Mouse (Mus musculus) CH12.LX (cell line): ENCODE measurements around the gene Aco2. TPM values are rescaled to one million over a fixed set of nuclear protein-coding genes. Genes with fewer than 3 reads are reported as not detected.

Source experiments
- DNase-seq: peaks from one replicate; pipeline ENCODE4 v3.0.0-alpha.2; 2013; ENCODE audit errors: extremely low read depth
- H3K27ac ChIP-seq: 2 replicates; pipeline ENCODE4 v1.5.1; 2012; ENCODE audit warnings: low read depth, mild to moderate bottlenecking, control low read depth, moderate library complexity; ENCODE audit not compliant: insufficient read depth
- H3K27me3 ChIP-seq: replicated peaks from 2 replicates; pipeline ENCODE3; 2012; ENCODE audit warnings: inconsistent platforms
- H3K36me3 ChIP-seq, 2 experiments: replicated peaks in 1 of 2; 2 replicates each; pipeline versions ENCODE3 to v1.6.1; 2012; ENCODE audit warnings: inconsistent platforms in 1 of 2, low read length in 1 of 2, mild to moderate bottlenecking in 1 of 2, mixed read lengths in 1 of 2, moderate library complexity in 1 of 2; ENCODE audit not compliant: control insufficient read depth in 1 of 2, insufficient read depth in 1 of 2
- H3K4me1 ChIP-seq, 2 experiments: 2 replicates each; pipeline ENCODE4 v1.6.1; 2012; ENCODE audit warnings: inconsistent platforms in 1 of 2, moderate library complexity in 1 of 2; ENCODE audit not compliant: insufficient read depth in 2 of 2, control insufficient read depth in 1 of 2
- H3K4me2 ChIP-seq: 2 replicates; pipeline ENCODE4 v1.6.1; 2012; ENCODE audit warnings: low read depth, mild to moderate bottlenecking, control low read depth; ENCODE audit not compliant: poor library complexity, insufficient read depth, severe bottlenecking
- H3K4me3 ChIP-seq, 3 experiments: fragments of 150-350 bp in 1 of 3; sonication (generic) in 1 of 3; replicated peaks in 1 of 3; 2 replicates each; pipeline versions ENCODE3 to v1.5.1; 2011 to 2012; ENCODE audit warnings: low read depth in 2 of 3, low read length in 2 of 3, mild to moderate bottlenecking in 2 of 3, moderate library complexity in 2 of 3, control low read depth in 1 of 3, improper control_type of control experiment in 1 of 3, inconsistent platforms in 1 of 3, mixed read lengths in 1 of 3; ENCODE audit not compliant: poor library complexity in 1 of 3
- H3K79me2 ChIP-seq: replicated peaks from 2 replicates; pipeline ENCODE4 v1.6.1; 2012; ENCODE audit warnings: mild to moderate bottlenecking, moderate library complexity; ENCODE audit not compliant: control insufficient read depth, poor library complexity, insufficient read depth, severe bottlenecking; ENCODE audit errors: extremely low read depth
- H3K9ac ChIP-seq: 2 replicates; pipeline ENCODE4 v1.6.1; 2012; ENCODE audit warnings: low read depth, mild to moderate bottlenecking, control low read depth, moderate library complexity; ENCODE audit not compliant: insufficient read depth
- H3K9me3 ChIP-seq: replicated peaks from 2 replicates; pipeline ENCODE3; 2012; ENCODE audit warnings: low read length, inconsistent platforms, mixed read lengths
- BHLHE40 ChIP-seq: IDR thresholded peaks from 2 replicates; pipeline ENCODE4 v1.6.1; 2011; ENCODE audit warnings: mild to moderate bottlenecking, low read depth, low read length, improper control_type of control experiment
- CHD2 ChIP-seq: IDR thresholded peaks from 2 replicates; pipeline ENCODE4 v1.6.1; 2011; ENCODE audit warnings: low read length, improper control_type of control experiment
- CTCF ChIP-seq, 2 experiments: IDR thresholded peaks in 1 of 2; conservative IDR thresholded peaks in 1 of 2; 2 replicates each; pipeline ENCODE4 v1.5.1; 2011 to 2012; ENCODE audit warnings: low read depth in 2 of 2, low read length in 2 of 2, improper control_type of control experiment in 1 of 2, inconsistent platforms in 1 of 2, mild to moderate bottlenecking in 1 of 2, moderate library complexity in 1 of 2
- E2F4 ChIP-seq: IDR thresholded peaks from 2 replicates; pipeline ENCODE4 v1.6.1; 2011; ENCODE audit warnings: low read depth, low read length, improper control_type of control experiment; ENCODE audit not compliant: insufficient replicate concordance
- ELF1 ChIP-seq: IDR thresholded peaks from 2 replicates; pipeline ENCODE4 v1.6.1; 2014; ENCODE audit warnings: low read depth, mild to moderate bottlenecking, inconsistent platforms, low read length, improper control_type of control experiment
- EP300 ChIP-seq: IDR thresholded peaks from 2 replicates; pipeline ENCODE4 v1.6.1; 2011; ENCODE audit warnings: low read length, improper control_type of control experiment
- ETS1 ChIP-seq: conservative IDR thresholded peaks from 2 replicates; pipeline ENCODE4 v1.6.1; 2012; ENCODE audit warnings: low read depth, mild to moderate bottlenecking, inconsistent platforms, low read length, improper control_type of control experiment, moderate library complexity
- GABPA ChIP-seq: IDR thresholded peaks from 2 replicates; pipeline ENCODE4 v1.6.1; 2012; ENCODE audit warnings: low read depth, low read length, improper control_type of control experiment, inconsistent platforms; ENCODE audit not compliant: insufficient replicate concordance
- IRF4 ChIP-seq: IDR thresholded peaks from 2 replicates; pipeline ENCODE4 v1.6.1; 2014; ENCODE audit warnings: low read depth, mild to moderate bottlenecking, inconsistent platforms, low read length, improper control_type of control experiment
- KAT2A ChIP-seq: IDR thresholded peaks from 2 replicates; pipeline ENCODE4 v1.6.1; 2012; ENCODE audit warnings: low read length, improper control_type of control experiment, inconsistent platforms; ENCODE audit not compliant: insufficient replicate concordance
- MAFK ChIP-seq: IDR thresholded peaks from 2 replicates; pipeline ENCODE4 v1.6.1; 2011; ENCODE audit warnings: low read length, improper control_type of control experiment; ENCODE audit not compliant: insufficient replicate concordance
- MAZ ChIP-seq: IDR thresholded peaks from 2 replicates; pipeline ENCODE4 v1.6.1; 2012; ENCODE audit warnings: low read depth, mild to moderate bottlenecking, inconsistent platforms, low read length, improper control_type of control experiment, moderate library complexity
- MEF2A ChIP-seq: IDR thresholded peaks from 2 replicates; pipeline ENCODE4 v1.6.1; 2014; ENCODE audit warnings: low read depth, mild to moderate bottlenecking, inconsistent platforms, low read length, improper control_type of control experiment, borderline replicate concordance
- MXI1 ChIP-seq: IDR thresholded peaks from 2 replicates; pipeline ENCODE4 v1.6.1; 2011; ENCODE audit warnings: mild to moderate bottlenecking, low read depth, low read length, improper control_type of control experiment
- MYC ChIP-seq: IDR thresholded peaks from 2 replicates; pipeline ENCODE4 v1.6.1; 2011; ENCODE audit warnings: low read depth, mild to moderate bottlenecking, improper control_type of control experiment, low read length
- PAX5 ChIP-seq: IDR thresholded peaks from 2 replicates; pipeline ENCODE4 v1.6.1; 2012; ENCODE audit warnings: low read length, inconsistent platforms, mixed read lengths
- POLR2A ChIP-seq: IDR thresholded peaks from 2 replicates; pipeline ENCODE4 v1.6.1; 2011; ENCODE audit warnings: low read depth, mild to moderate bottlenecking, improper control_type of control experiment, low read length
- RAD21 ChIP-seq: IDR thresholded peaks from 2 replicates; pipeline ENCODE4 v1.6.1; 2011; ENCODE audit warnings: low read depth, mild to moderate bottlenecking, low read length, improper control_type of control experiment, moderate library complexity
- RCOR1 ChIP-seq: conservative IDR thresholded peaks from 2 replicates; pipeline ENCODE4 v1.6.1; 2012; ENCODE audit warnings: low read depth, mild to moderate bottlenecking, inconsistent platforms, low read length, improper control_type of control experiment
- SIN3A ChIP-seq: IDR thresholded peaks from 2 replicates; pipeline ENCODE4 v1.6.1; 2012; ENCODE audit warnings: low read length, improper control_type of control experiment, inconsistent platforms
- SMC3 ChIP-seq: IDR thresholded peaks from 2 replicates; pipeline ENCODE4 v1.6.1; 2011; ENCODE audit warnings: low read depth, low read length, improper control_type of control experiment
- TBP ChIP-seq: conservative IDR thresholded peaks from 2 replicates; pipeline ENCODE4 v1.6.1; 2011; ENCODE audit warnings: low read depth, low read length, improper control_type of control experiment
- UBTF ChIP-seq: IDR thresholded peaks from 2 replicates; pipeline ENCODE4 v1.6.1; 2012; ENCODE audit warnings: low read depth, mild to moderate bottlenecking, inconsistent platforms, low read length, improper control_type of control experiment, moderate library complexity
- USF1 ChIP-seq: IDR thresholded peaks from 2 replicates; pipeline ENCODE4 v1.6.1; 2014; ENCODE audit warnings: low read depth, mild to moderate bottlenecking, inconsistent platforms, low read length, improper control_type of control experiment
- USF2 ChIP-seq: conservative IDR thresholded peaks from 2 replicates; pipeline ENCODE4 v1.6.1; 2011; ENCODE audit warnings: low read depth, low read length, improper control_type of control experiment
- ZKSCAN1 ChIP-seq: IDR thresholded peaks from 2 replicates; pipeline ENCODE4 v1.6.1; 2012; ENCODE audit warnings: low read depth, inconsistent platforms, low read length, improper control_type of control experiment, borderline replicate concordance
- ZNF384 ChIP-seq: IDR thresholded peaks from 2 replicates; pipeline ENCODE4 v1.6.1; 2012; ENCODE audit warnings: low read depth, low read length, improper control_type of control experiment, inconsistent platforms
- dilution Hi-C: fragments of 300-500 bp; cut with MboI; formaldehyde crosslinking; loops from 2 replicates; pipeline ENCODE4 v1.14.3; 2020; ENCODE audit warnings: low sequenced_read_pairs; ENCODE audit not compliant: extremely low pct_unique_long_range_greater_than_20kb, extremely low pct_ligation_motif_present
- in situ Hi-C: fragments of 300-500 bp; cut with MboI; formaldehyde crosslinking; loops from 3 replicates; pipeline ENCODE4 v1.14.3; 2019; ENCODE audit warnings: low sequenced_read_pairs, low pct_ligation_motif_present, low pct_unique_long_range_greater_than_20kb, mixed read lengths
- polyA plus RNA-seq: library from polyadenylated mRNA; unstranded; fragments of >175 nt; gene quantifications from 2 replicates; pipeline ENCODE4 v1.2.1, GENCODE M21; 2012; ENCODE audit warnings: low read depth; ENCODE audit not compliant: insufficient read length
- total RNA-seq, 2 experiments: library from RNA; depleted of rRNA; stranded (reverse); fragments of 300-350 nt in 1 of 2; fragments of >200 nt in 1 of 2; gene quantifications; 2 replicates each; pipeline ENCODE4 v1.2.3; 2012 to 2014

Gene Aco2
- total and polyA plus RNA-seq, 3 experiments = 150 to 205 (median 190) TPM

- peak within 1 kb of the TSS; percentile 86 for H3K27ac ChIP-seq
- peak within 1 kb of the TSS; percentile 74 to 89 (median 89) for H3K4me3 ChIP-seq
- DNase-seq = peak; percentile 53
- H3K4me2 ChIP-seq = peak within 1 kb of the TSS; percentile 58
- peaks cover 0 to 17% of the 10 kb centered on the region in 2 experiments for H3K36me3 ChIP-seq
- H3K9ac ChIP-seq = peak within 1 kb of the TSS; percentile 85
- H3K27me3 ChIP-seq = no peaks in the 10 kb centered on the region
- peaks cover 37% of the 10 kb centered on the region for H3K79me2 ChIP-seq
- dilution Hi-C loops = no loop called here
- H3K9me3 ChIP-seq = no peaks in the 10 kb centered on the region
- H3K4me1 ChIP-seq = peaks cover 3 to 22% of the 10 kb centered on the region in 2 experiments; a peak in 2 of 4 replicates
- in situ Hi-C loops = no loop called here
- 0 out of 2 replicates have a peak, but pooled peaks have one; percentile 2 for TF ChIP-seq RCOR1
- TF ChIP-seq ZNF384 = peak; percentile 70
- no peak for TF ChIP-seq BHLHE40
These were observed 13.4 kb upstream of the Aco2 start, which contains the start of gene Tob2 for GRCm38 (mm10) chr15:81858517-81859329. TSS of gene Tob2 (minus strand) at chr15:81858796.

- Histone ChIP-seq H3K79me2 (peaks cover 30% of the 10 kb centered on the region), H3K4me2 (peak overlapping the region; percentile 48), H3K9me3 (no peaks in the 10 kb centered on the region), H3K4me1 (peaks cover 3 to 22% of the 10 kb centered on the region in 2 experiments; a peak in 2 of 4 replicates), H3K27me3 (no peaks in the 10 kb centered on the region), H3K4me3 (peak overlapping the region; percentile 74 to 89 (median 89)), H3K36me3 (peaks cover 4 to 19% of the 10 kb centered on the region in 2 experiments), H3K9ac (peak overlapping the region; percentile 75), H3K27ac (peak overlapping the region; percentile 75)
- peak; percentile 97 for DNase-seq
- dilution Hi-C loops = no loop called here
- in situ Hi-C loops = no loop called here
- no peak for TF ChIP-seq MAFK
- TF ChIP-seq POLR2A = peak; percentile 61
- TF ChIP-seq USF2 = no peak; the same call in 1 of the 2 replicates
- peak; percentile 73 for TF ChIP-seq ZNF384
- TF ChIP-seq MYC = peak; percentile 94
- no peak for TF ChIP-seq EP300
- TF ChIP-seq BHLHE40 = peak; percentile 90
- peak; percentile 44; the same call in 1 of the 2 replicates for TF ChIP-seq ELF1
- TF ChIP-seq E2F4 = no peak
- TF ChIP-seq ETS1 = peak; percentile 53
- TF ChIP-seq TBP = 0 out of 2 replicates have a peak, but pooled peaks have one; percentile 39
- TF ChIP-seq MEF2A = peak; percentile 95
- TF ChIP-seq IRF4 = no peak; the same call in 1 of the 2 replicates
- TF ChIP-seq UBTF = no peak
- TF ChIP-seq RAD21 = no peak
- TF ChIP-seq SMC3 = no peak
- TF ChIP-seq SIN3A = peak; percentile 64
- TF ChIP-seq MAZ = peak; percentile 66
- peak; percentile 95 for TF ChIP-seq MXI1
- TF ChIP-seq CTCF (conservative IDR thresholded peaks at IDR 0.05 in 1 of 2, IDR thresholded peaks at IDR 0.05 in 1 of 2; ENCODE audit: low read depth in 2 of 2, low read length in 2 of 2) = no peak
- no peak for TF ChIP-seq ZKSCAN1
- 0 out of 2 replicates have a peak, but pooled peaks have one; percentile 23 for TF ChIP-seq RCOR1
- no peak for TF ChIP-seq PAX5
- no peak for TF ChIP-seq GABPA
- TF ChIP-seq CHD2 = peak; percentile 91
- peak; percentile 53 for TF ChIP-seq USF1
- 0 out of 2 replicates have a peak, but pooled peaks have one; percentile 57 for TF ChIP-seq KAT2A
These were observed 12.5 kb upstream of the Aco2 start for GRCm38 (mm10) chr15:81859330-81860255.
